Mouse (Mus musculus) ovary, adult 2 months (tissue): Measurements from ENCODE around the gene Sart3. TPM values are rescaled to one million over a fixed set of nuclear protein-coding genes. Genes with fewer than 3 reads are reported as not detected.

ENCODE experiments used
- polyA plus RNA-seq: library from polyadenylated mRNA; depleted of rRNA; stranded (reverse); fragments of >200 nt; gene quantifications from 2 replicates; pipeline ENCODE4 v1.2.3, GENCODE M21; 2012; rRNA removed

Sart3 gene
- polyA plus RNA-seq = 28.6 and 31.6 TPM in 2 replicates

DNA sequence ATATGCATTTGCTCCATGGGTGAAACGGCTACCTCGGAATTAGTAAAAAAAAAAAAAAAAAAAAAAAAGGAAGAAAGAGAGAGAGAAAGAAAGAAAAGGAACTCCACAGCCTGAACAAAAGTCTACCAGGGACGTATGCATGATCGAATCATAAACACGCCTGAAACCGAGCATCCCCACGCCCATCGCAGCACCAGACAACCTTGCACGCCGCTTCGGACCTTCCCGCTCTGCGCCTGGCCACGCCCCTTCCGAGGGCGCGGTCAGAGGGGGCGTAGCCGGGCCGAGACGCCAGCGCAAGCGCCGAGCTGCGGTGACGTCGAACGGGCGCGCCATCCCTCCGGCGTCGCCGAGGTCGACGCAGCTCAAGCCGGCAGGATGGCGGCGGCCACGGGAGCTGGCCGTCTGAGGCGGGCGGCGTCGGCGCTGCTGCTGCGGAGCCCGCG is at the start of gene Sart3, which contains the start of gene Iscu:
Gene Sart3, minus strand, starts transcription at position 61 of the 446 bp plus-strand sequence.
Gene Iscu, plus strand, starts transcription at position 299 of the 446 bp plus-strand sequence.

DNA sequence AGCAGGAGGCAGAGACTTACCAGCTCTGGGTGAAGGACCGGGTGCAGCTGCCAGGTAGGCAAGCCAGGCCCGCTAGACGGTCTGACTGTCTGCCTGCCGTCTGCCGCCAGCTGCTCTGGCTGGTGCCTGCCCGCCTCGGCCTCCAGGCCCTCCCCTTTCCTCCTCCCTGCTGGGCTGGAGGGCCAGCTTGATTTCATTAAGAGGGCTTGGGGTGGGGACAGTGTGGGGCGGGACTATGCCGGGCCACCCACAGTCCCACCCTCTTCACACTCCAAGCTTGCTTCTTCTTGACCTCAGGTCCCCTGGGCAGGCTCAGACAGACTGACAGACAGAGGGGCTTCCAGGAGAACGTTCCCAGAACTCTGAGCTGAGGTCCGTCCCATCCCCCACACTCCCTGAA is 28.0 kb upstream of the Sart3 start, which contains the start of gene Tmem119:
Gene Tmem119, minus strand, starts transcription at position 237 of the 400 bp plus-strand sequence.

GRCm38 (mm10) chr5:113735345-113736112 is 36.8 kb downstream of the Sart3 start, which contains the start of gene Ficd:
Ficd (plus strand) TSS chr5:113735803.

DNA sequence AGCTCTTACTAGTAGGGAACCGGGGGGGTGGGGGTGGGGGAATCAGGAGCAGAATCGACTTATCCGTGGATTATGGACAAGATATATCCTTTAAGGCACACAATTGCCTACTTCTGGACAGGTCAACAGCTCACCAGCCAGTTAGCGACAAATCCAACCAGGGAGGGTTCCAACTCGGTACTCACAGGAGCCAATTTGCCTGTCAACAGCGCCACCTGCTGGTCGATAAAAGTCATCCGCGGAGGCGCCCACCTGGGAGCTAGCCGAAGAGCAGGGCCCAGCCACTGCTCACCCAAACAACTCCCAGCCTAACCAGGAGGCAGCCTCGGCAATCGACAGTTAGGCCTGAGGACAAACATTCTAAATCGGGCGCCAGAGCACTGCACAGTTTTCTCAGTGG is 47.9 kb downstream of the Sart3 start, which contains the start of gene 1700069L16Rik:
Gene 1700069L16Rik, minus strand, starts transcription at position 327 of the 400 bp plus-strand sequence.

Other genes starting within 250 kb of the Sart3 start
- gene Cmklr1, start 122.1 kb downstream of the Sart3 start, polyA plus RNA-seq = 58.3 and 69.4 TPM in 2 replicates
- gene 1700069L16Rik, start 47.7 kb downstream of the Sart3 start, polyA plus RNA-seq = not detected in 2 replicates
- gene Ficd, start 36.7 kb downstream of the Sart3 start, polyA plus RNA-seq = 8.4 and 9.3 TPM in 2 replicates
- 142 and 156 TPM in 2 replicates for gene Iscu, start 238 bp upstream of the Sart3 start, polyA plus RNA-seq
- gene Tmem119, start 28.0 kb upstream of the Sart3 start, polyA plus RNA-seq = 40.9 and 48.6 TPM in 2 replicates
- gene Selplg, start 60.1 kb upstream of the Sart3 start, polyA plus RNA-seq = 25.6 and 26.6 TPM in 2 replicates
- gene Coro1c, start 136.2 kb upstream of the Sart3 start, polyA plus RNA-seq = 76.6 and 79.5 TPM in 2 replicates
- gene Ssh1, start 221.4 kb upstream of the Sart3 start, polyA plus RNA-seq = 16.7 and 18.8 TPM in 2 replicates
- gene Dao, start 231.2 kb upstream of the Sart3 start, polyA plus RNA-seq = 0.90 and 1.00 TPM in 2 replicates